Mouse (Mus musculus) macrophage (primary cell): ENCODE measurements around the gene Sik1. TPM values are rescaled to one million over a fixed set of nuclear protein-coding genes. Genes with fewer than 3 reads are reported as not detected.

Experiments
- H3K27ac ChIP-seq: fragments of 350-480 bp; formaldehyde crosslinking; 2 replicates; pipeline ENCODE4 v1.9.0; 2021
- H3K36me3 ChIP-seq: fragments of 350-480 bp; formaldehyde crosslinking; 2 replicates; pipeline ENCODE4 v1.9.0; 2021; ENCODE audit errors: inconsistent target
- H3K4me3 ChIP-seq: fragments of 350-480 bp; formaldehyde crosslinking; 2 replicates; pipeline ENCODE4 v1.9.0; 2021; ENCODE audit errors: inconsistent target
- H3K79me2 ChIP-seq: fragments of 350-480 bp; formaldehyde crosslinking; 2 replicates; pipeline ENCODE4 v1.9.0; 2021; ENCODE audit errors: inconsistent target
- WGBS: methylation state at CpG from one replicate; pipeline ENCODE4 v1.1.7; 2026; ENCODE audit warnings: inconsistent platforms; ENCODE audit not compliant: missing documents; 5-methylcytosine and 5-hydroxymethylcytosine counted together
- polyA plus RNA-seq: library from polyadenylated mRNA; stranded (reverse); fragments of 250-400 nt; gene quantifications from 3 replicates; pipeline ENCODE4 v1.2.4, GENCODE M21; 2018; ENCODE audit warnings: inconsistent platforms

The Sik1 gene
- polyA plus RNA-seq, 1 experiment from 2014 or later, result 8.6 TPM

DNA sequence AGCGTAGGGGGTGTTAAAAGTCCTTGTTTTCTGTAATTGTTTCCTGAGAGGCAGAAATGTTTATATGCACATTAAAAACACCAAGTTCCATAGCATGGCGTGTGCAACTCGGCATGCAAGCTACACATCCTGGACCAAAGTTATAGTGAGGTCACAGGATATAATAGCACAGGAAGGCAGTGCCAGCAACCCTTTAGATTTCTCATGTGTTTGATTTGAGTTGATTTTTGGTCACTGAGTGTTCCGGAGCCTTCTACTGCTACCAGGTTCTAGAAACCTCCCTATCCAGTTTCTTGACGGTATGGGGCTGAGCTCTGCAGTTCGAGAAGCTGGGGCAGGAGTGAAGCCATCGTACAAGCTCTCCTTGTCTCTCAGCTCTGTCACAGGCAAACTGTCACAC, 30.8 kb downstream of the Sik1 start:
- no peak overlapping the region for H3K27ac ChIP-seq
- H3K36me3 ChIP-seq, result no peaks in the 10 kb centered on the region
- no peak overlapping the region for H3K4me3 ChIP-seq
- H3K79me2 ChIP-seq, result no peaks in the 10 kb centered on the region
- WGBS, result 95% methylated on average over 7 of the region's 7 CpGs

DNA sequence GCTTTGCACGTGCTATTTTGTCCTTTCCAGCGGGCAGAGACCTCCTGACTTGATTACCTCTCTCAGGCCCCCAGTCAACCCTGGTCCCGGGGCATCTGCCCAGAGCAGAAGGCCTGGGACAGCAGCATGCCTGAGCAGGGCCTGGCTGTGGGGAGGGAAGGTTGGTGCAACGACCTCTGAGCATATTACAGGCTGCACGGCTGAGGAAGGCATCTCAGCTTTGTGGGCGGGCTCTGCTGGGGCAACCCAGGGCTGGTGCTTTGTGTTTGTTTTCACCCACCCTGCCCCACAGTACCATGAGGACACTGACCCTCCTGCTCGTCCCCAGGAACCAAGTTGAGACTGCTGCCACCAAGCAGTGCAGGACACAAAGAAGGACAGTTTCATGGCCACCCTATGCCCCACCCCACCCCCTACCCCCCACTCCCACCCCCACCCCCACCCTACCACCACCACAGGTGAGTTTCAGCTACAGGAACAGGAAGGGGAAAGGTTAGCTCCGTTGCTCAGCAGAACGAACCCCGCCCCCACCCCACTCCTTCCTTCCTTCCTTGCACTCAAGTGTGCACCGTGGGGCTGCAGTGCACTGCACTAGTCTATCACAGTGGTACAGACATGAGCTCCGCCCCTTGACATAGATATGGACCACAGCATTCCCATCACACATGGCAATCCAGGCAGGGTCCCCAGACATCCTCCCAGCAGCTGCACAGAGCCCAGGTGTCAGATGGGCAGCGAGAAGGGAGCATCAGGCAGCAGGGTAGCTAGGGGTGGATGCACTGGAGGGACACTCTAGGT, 34.3 kb downstream of the Sik1 start:
- no peak overlapping the region for H3K4me3 ChIP-seq
- no peaks in the 10 kb centered on the region for H3K36me3 ChIP-seq
- 29% methylated on average over 13 of the region's 13 CpGs for whole genome bisulfite sequencing
- no peak overlapping the region for H3K27ac ChIP-seq
- H3K79me2 ChIP-seq, result no peaks in the 10 kb centered on the region

DNA sequence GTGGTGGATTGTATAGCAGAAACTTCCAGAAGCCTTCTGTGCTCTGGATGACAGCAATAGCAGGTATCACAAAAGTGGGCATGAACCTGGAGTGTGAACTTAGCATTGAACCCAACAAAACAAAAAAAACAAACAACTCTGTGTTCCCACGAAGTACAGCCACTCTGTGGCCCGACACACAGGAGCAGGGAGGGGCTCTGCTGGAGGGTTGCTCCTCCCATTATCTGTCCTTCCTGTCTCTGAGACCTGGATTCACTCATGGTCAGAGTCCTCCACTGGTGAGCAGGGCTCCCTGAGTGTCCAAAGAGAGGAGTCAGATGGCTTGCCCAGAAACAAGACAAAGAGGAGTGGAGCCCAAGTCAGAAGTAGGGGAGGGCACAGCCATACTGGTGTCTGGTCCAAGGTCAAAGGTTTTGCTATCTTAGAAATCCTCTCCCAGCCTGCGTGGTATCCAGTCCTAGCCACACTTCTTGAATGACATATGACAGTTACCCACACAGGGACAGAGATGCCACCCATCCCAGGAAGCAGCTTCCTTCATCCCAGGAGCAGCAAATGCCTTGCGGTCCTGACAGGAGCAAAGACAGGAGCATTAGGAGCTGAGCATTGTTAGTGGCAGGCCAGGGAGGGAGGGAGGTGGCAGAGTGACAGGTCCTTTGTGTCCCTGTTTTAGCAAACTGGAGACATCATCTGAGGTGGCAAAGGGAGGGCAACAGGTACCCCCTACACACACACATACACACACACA, 35.3 kb downstream of the Sik1 start:
- no peak overlapping the region for H3K27ac ChIP-seq
- 60% methylated on average over 4 of the region's 4 CpGs for WGBS
- no peaks in the 10 kb centered on the region for H3K79me2 ChIP-seq
- no peak overlapping the region for H3K4me3 ChIP-seq
- no peaks in the 10 kb centered on the region for H3K36me3 ChIP-seq

DNA sequence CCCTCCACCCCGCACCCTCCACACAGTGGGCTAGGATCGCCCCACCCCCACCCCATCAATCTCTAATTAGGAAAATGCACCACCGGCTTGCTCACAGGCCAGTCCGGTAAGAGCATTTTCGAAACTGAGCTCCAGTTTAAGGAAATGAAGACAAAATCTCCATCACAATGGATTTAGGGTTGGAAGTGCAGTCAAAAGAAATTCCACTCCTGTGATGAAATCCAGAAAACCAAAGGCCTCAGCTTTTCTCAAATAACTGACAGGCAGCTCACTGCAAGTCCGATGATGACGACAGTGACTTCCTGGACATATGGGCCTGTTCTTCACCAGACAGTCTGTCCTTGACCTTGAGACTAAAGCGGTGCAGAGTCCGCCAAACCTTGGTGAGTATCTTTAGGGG, 36.2 kb downstream of the Sik1 start:
- Histone ChIP-seq H3K27ac (no peak overlapping the region), H3K4me3 (no peak overlapping the region), H3K36me3 (no peaks in the 10 kb centered on the region), H3K79me2 (no peaks in the 10 kb centered on the region)
- 70% methylated on average over 8 of the region's 9 CpGs for WGBS

DNA sequence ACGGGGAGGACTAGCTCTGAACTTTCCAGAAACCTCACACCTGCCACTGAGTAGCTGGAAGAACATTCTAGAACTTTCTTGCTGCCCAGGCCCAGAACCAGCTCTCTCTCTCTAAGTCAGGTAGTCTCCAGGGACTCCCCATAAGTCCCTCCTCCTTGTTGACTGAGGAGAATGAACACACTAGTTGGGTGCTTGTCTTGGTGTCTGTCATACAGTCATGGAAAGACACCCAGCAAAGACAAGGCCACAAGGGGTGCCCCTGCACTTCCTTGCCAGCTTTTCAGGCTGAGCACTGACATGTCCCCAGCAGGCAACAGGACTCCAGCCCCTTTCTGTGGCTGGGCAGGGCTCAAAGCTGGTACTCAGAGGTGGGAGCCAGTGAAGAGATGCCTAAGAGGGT, 37.8 kb downstream of the Sik1 start:
- no peak overlapping the region for H3K27ac ChIP-seq
- no peak overlapping the region for H3K4me3 ChIP-seq
- H3K79me2 ChIP-seq, result no peaks in the 10 kb centered on the region
- 92% methylated on average over 1 of the region's 1 CpGs for WGBS
- H3K36me3 ChIP-seq, result no peaks in the 10 kb centered on the region

DNA sequence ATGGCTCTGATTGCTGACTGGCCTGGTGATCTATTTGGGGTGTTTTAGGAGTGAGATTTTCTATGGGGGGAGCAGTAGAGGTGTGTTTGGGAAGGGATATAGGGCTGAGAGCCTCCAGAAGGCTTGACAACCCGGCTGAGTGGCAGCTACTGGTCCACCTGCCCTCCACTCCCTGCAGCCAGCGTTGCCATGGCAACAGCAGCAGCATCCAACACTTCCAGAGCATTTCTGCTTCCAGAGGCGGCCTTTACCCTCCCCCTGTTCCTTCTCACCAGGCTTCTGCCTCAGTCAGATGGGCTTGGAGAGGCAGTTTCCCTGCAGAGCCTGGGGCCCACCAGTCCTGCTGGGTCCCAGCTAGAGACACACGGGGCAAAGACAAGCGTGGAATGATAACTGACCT, 38.4 kb downstream of the Sik1 start:
- Histone ChIP-seq H3K4me3 (no peak overlapping the region), H3K79me2 (no peaks in the 10 kb centered on the region), H3K27ac (no peak overlapping the region), H3K36me3 (no peaks in the 10 kb centered on the region)
- 85% methylated on average over 3 of the region's 5 CpGs for WGBS

DNA sequence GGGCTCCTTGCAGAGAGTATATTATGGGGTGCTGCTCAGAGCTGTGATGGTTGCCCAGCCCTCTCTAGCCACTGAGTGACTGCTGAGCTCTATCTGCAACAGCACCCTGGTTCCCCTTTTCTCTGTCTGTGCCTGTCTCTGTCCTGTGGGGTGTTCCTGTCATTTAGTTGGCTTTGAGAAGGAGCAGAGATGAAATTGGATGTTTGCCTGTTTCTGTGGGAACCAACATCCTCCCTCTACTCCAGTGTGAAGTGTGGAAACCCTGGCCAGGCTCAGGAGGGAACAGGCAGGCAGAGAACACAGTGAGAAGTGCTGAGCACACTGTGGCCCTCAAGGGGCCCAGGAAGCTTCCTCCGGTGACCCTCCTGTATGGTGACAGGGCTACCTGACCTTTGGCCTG, 40.8 kb downstream of the Sik1 start:
- Histone ChIP-seq H3K79me2 (no peaks in the 10 kb centered on the region), H3K27ac (no peak overlapping the region), H3K4me3 (no peak overlapping the region), H3K36me3 (no peaks in the 10 kb centered on the region)
- 88% methylated on average over 1 of the region's 1 CpGs for WGBS

DNA sequence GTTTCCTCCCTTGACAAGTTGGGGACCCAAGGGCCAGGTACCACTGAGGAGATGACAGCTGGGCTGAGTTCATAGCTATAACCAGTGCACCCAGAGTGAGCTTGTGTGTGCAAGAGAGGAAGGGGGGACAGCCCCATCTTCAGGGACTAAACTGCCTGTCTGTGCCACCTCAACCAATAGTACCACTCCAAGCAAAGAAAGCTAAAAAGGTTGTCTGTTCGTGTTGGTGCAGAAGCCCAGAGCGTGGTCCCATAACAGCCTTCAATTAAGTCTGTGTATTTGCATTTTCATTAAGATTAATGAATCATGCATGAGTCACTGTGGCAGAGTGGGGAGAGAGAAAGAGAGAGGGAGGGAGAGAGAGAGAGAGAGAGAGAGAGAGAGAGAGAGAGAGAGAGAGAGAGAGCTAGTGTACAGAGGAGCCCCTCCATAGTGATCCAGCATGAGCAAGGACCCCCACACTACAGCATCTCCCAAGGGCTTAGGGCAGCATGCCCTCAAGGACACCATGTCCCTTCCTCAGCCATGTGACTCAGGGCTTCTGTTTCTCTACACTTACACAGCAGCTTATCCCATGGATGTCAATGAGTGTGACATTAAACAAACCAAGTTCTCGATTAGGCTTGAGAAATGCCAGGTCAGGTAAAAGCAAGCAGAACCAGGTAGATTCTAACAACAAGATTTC, 41.5 kb downstream of the Sik1 start:
- Histone ChIP-seq H3K27ac (no peak overlapping the region), H3K4me3 (no peak overlapping the region), H3K36me3 (no peaks in the 10 kb centered on the region), H3K79me2 (no peaks in the 10 kb centered on the region)
- 87% methylated on average over 3 of the region's 3 CpGs for WGBS

DNA sequence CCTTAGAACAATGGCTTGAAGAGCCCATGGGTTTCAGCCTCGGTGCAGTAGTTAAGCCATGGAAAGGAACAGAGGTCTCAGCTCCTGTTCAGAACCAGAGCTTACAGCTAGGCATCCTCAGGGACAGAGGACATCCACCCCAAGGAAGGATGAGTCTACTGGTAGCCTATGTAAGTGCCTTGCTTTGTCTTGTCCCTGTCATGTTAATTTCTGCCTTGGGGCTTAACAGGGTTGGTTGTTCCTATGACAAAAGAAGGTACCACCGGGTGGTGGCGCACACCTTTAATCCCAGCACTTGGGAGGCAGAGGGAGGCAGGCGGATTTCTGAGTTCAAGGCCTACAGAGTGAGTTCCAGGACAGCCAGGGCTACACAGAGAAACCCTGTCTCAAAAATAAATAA, 44.3 kb downstream of the Sik1 start:
- Histone ChIP-seq H3K27ac (no peak overlapping the region), H3K79me2 (no peaks in the 10 kb centered on the region), H3K36me3 (no peaks in the 10 kb centered on the region), H3K4me3 (no peak overlapping the region)
- 90% methylated on average over 4 of the region's 4 CpGs for WGBS

DNA sequence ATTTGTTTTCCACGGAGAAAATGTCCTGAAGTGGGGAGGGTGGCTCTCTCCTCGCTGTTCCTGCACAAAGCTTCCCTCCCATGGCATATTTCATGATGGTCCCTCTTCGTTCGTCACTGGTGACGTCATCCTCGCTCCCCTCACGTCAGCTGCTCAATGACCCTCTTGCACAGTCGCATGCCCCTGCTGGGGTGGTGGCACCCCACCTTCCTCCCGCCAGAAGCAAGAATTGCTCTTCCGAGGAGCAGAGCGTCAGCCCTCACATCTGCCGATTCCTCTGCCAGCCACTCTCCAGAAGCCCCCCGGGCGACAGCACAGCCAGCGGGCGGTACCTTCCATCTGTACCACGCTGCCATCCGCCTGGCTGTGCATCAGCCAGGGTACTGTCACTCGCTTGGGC, 45.7 kb downstream of the Sik1 start:
- no peak overlapping the region for H3K27ac ChIP-seq
- no peaks in the 10 kb centered on the region for H3K36me3 ChIP-seq
- H3K4me3 ChIP-seq, result no peak overlapping the region
- WGBS, result 89% methylated on average over 19 of the region's 19 CpGs
- H3K79me2 ChIP-seq, result no peaks in the 10 kb centered on the region

DNA sequence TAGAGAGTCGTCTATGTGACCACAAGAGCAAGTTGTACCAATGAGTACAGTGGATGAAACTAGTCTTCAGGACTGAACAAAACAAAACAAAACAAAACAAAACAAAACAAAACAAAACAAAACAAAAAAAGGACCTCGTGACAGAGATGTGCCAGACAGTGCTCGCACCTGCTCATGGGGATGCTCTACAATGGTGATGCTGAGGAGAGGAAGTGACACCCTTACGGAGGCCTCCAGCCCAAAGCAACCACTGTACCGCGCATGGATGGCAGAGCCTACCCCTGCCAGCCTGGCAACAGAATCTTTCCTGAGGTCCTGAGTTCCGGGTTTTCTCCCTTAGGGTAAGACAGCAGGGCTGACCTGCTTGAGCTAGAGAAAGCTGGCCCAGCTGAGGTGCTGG, 46.5 kb downstream of the Sik1 start:
- 83% methylated on average over 7 of the region's 7 CpGs for WGBS
- Histone ChIP-seq H3K36me3 (no peaks in the 10 kb centered on the region), H3K79me2 (no peaks in the 10 kb centered on the region), H3K4me3 (no peak overlapping the region), H3K27ac (no peak overlapping the region)

DNA sequence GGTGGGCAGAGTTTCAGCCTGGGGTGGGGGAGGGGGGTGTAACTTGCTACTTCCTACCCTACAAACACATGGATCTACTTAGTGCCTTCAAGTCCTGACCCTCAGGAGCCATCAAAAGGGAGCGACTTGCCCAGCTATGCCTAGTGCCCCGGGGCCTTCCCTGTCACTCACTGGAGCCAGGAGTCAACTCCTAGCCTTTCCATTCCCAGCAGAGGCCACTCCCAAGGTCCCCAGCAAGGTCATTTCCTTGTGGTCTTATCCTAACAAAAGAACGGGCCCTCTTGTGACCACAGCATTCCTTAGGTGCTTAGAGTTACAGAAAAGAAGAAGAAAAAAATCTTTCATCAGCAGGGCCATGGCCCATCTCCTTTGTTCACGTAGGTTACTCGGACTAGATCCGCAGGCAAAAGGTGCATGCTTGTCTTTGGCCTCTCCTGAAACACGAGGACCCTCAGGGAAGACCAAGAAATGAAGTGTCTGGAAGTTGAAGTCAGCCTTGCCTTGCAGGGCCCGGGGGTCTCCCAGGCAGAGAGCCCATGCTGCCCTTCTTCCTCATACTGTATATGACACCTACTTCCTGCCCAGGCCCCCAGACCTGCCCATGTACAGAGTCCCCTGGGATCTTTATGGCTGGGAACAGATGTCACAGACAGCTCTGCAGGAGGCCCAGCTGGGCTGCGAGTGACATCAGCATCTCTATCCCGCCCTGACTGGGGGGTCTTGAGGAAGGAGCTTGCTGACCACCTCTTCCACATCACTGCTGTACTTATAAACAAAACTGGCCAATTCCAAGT, 47.3 kb downstream of the Sik1 start:
- Histone ChIP-seq H3K79me2 (no peaks in the 10 kb centered on the region), H3K4me3 (no peak overlapping the region), H3K27ac (no peak overlapping the region), H3K36me3 (no peaks in the 10 kb centered on the region)
- 91% methylated on average over 10 of the region's 10 CpGs for WGBS

DNA sequence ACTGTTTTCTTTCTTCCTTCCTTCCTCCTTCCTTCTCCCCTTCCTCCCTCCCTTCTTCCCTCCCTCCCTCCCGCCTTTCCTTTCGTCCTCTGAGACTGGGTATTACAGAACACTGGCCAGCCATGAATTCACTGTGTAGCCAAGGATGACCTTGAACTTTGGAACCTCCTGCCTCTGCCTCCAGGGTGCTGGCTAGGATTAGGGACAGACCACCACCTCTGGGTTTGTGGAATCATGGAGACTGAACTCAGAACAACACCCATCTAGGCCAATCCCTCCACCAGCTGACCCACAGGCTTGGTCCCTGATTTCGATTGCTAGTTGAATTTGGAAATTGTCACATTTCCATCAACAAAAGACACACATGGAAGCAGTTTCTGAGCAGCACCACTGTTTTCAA, 49.1 kb downstream of the Sik1 start:
- Histone ChIP-seq H3K79me2 (no peaks in the 10 kb centered on the region), H3K36me3 (no peaks in the 10 kb centered on the region), H3K4me3 (no peak overlapping the region), H3K27ac (no peak overlapping the region)
- 76% methylated on average over 3 of the region's 3 CpGs for WGBS

DNA sequence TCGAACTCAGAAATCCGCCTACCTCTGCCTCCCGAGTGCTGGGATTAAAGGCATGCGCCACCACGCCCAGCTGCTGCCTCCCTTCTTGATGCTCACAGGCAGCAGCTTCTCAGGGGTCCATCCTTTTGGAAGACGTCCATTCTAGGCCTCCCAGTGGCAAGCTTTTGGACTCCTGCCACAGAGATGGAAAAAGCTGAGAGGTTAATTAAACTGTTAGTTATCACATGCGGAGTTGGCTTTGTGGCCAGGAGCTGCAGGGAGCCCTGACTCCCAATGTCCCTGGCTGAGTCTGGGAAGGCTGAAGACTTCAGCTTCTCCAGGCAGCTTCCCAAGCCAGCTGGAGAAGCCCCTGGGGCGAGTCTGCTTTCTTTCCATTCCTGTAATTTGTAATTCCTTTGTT, 49.6 kb downstream of the Sik1 start:
- WGBS, result 84% methylated on average over 8 of the region's 8 CpGs

More for the DNA sequence above, 49.6 kb downstream of the Sik1 start:
- Histone ChIP-seq H3K36me3 (no peaks in the 10 kb centered on the region), H3K79me2 (no peaks in the 10 kb centered on the region), H3K27ac (no peak overlapping the region), H3K4me3 (no peak overlapping the region)
